Mouse (Mus musculus): ENCODE data around the gene Rap1gap2. TPM values are rescaled to one million over a fixed set of nuclear protein-coding genes. Genes with fewer than 3 reads are reported as not detected.

Rap1gap2 gene
- polyA plus RNA-seq, 1 experiment from 2014 or later: 8.9 TPM

- Histone ChIP-seq H3K9ac (replicated peaks) (no peak overlapping the region), H3K4me1 (no peaks in the 10 kb centered on the region), H3K4me2 (replicated peaks) (no peak overlapping the region), H3K4me3 (no peak overlapping the region), H3K27me3 (no peaks in the 10 kb centered on the region), H3K9me3 (no peaks in the 10 kb centered on the region), H3K36me3 (no peaks in the 10 kb centered on the region), H3K27ac (replicated peaks) (no peak overlapping the region)
- 80% methylated on average over 5 of the region's 5 CpGs for WGBS
- ATAC-seq (replicated peaks): no peak
Observed at GRCm38 (mm10) chr11:74568463-74568862, 42.3 kb downstream of the Rap1gap2 start.

GRCm38 (mm10) chr11:74568004-74568403, 42.7 kb downstream of the Rap1gap2 start:
- no peak overlapping the region for H3K4me3 ChIP-seq
- no peaks in the 10 kb centered on the region for H3K4me1 ChIP-seq
- ATAC-seq (replicated peaks): no peak
- WGBS: 77% methylated on average over 3 of the region's 3 CpGs
- no peaks in the 10 kb centered on the region for H3K27me3 ChIP-seq
- no peaks in the 10 kb centered on the region for H3K9me3 ChIP-seq
- no peak overlapping the region for H3K27ac ChIP-seq (replicated peaks)
- H3K9ac ChIP-seq (replicated peaks): no peak overlapping the region
- H3K36me3 ChIP-seq: no peaks in the 10 kb centered on the region
- H3K4me2 ChIP-seq (replicated peaks): no peak overlapping the region

DNA sequence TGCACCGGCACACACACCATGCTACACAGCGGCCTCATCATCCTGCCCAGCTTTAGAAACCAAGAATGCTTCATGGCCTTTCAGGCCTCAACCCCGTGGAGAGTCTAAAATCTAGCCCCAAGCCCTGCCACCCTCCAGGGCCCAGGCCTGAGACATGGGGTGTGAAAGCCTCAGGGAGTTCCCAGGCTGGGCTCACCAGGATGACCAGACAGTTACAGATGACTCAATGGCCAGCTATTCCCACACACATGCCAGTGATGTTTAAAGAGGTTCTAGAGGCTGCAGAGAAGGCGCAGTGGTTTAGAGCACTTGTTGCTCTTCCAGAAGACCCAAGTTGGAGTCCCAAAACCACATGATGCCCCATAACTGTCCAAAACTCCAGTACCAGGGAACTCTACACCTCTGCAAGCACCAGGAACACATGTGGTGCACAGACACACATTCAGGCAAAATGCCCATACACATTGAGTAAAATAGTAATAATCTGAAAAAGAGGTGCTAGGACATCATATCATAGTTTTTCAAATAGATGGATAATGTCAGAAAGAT, 44.3 kb downstream of the Rap1gap2 start:
- Histone ChIP-seq H3K9ac (replicated peaks) (no peak overlapping the region), H3K9me3 (no peaks in the 10 kb centered on the region), H3K27me3 (no peaks in the 10 kb centered on the region), H3K27ac (replicated peaks) (no peak overlapping the region), H3K4me2 (replicated peaks) (no peak overlapping the region), H3K4me1 (no peaks in the 10 kb centered on the region), H3K4me3 (no peak overlapping the region), H3K36me3 (no peaks in the 10 kb centered on the region)
- ATAC-seq (replicated peaks): no peak
- WGBS: 92% methylated on average over 4 of the region's 4 CpGs

- no peaks in the 10 kb centered on the region for H3K27me3 ChIP-seq
- no peak overlapping the region for H3K4me2 ChIP-seq (replicated peaks)
- H3K27ac ChIP-seq (replicated peaks): no peak overlapping the region
- no peaks in the 10 kb centered on the region for H3K36me3 ChIP-seq
- 85% methylated on average over 4 of the region's 4 CpGs for WGBS
- no peak for ATAC-seq (replicated peaks)
- no peaks in the 10 kb centered on the region for H3K4me1 ChIP-seq
- H3K9me3 ChIP-seq: no peaks in the 10 kb centered on the region
- H3K9ac ChIP-seq (replicated peaks): no peak overlapping the region
- H3K4me3 ChIP-seq: no peak overlapping the region
Observed at GRCm38 (mm10) chr11:74561392-74561791, 49.3 kb downstream of the Rap1gap2 start.

- Histone ChIP-seq H3K27ac (replicated peaks) (no peak overlapping the region), H3K36me3 (no peaks in the 10 kb centered on the region), H3K9ac (replicated peaks) (no peak overlapping the region), H3K4me1 (peaks cover 5% of the 10 kb centered on the region), H3K9me3 (no peaks in the 10 kb centered on the region), H3K4me2 (replicated peaks) (no peak overlapping the region), H3K27me3 (no peaks in the 10 kb centered on the region), H3K4me3 (no peak overlapping the region)
- no peak for ATAC-seq (replicated peaks)
- 88% methylated on average over 9 of the region's 9 CpGs for WGBS
Observed at GRCm38 (mm10) chr11:74560600-74561227, 50.0 kb downstream of the Rap1gap2 start.

- ATAC-seq (replicated peaks): no peak
- no peak overlapping the region for H3K4me2 ChIP-seq (replicated peaks)
- no peak overlapping the region for H3K27ac ChIP-seq (replicated peaks)
- 65% methylated on average over 5 of the region's 5 CpGs for WGBS
- H3K36me3 ChIP-seq: no peaks in the 10 kb centered on the region
- H3K9me3 ChIP-seq: no peaks in the 10 kb centered on the region
- H3K4me1 ChIP-seq: peaks cover 8% of the 10 kb centered on the region
- H3K4me3 ChIP-seq: no peak overlapping the region
- H3K27me3 ChIP-seq: no peaks in the 10 kb centered on the region
- H3K9ac ChIP-seq (replicated peaks): no peak overlapping the region
Observed at GRCm38 (mm10) chr11:74559793-74560433, 50.8 kb downstream of the Rap1gap2 start.

DNA sequence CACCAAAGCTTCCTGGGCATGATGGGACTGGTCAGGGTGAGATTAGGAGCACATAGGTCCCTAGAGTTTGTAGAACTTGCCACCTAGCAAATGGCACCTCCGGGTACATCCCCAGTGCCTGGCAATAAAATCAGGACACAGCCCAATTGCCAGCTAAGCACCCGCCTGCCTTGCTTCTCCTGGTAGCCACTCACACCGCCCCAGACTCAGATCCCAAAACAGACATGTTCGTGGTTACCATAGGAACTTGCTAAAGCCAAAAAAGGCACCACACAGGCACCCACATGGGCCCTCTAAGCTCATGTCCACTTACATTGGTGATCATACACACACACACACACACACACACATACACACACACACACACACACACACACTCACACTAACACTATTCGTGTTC, 51.8 kb downstream of the Rap1gap2 start:
- Histone ChIP-seq H3K27ac (replicated peaks) (no peak overlapping the region), H3K27me3 (no peaks in the 10 kb centered on the region), H3K9ac (replicated peaks) (no peak overlapping the region), H3K4me1 (peaks cover 18% of the 10 kb centered on the region), H3K36me3 (no peaks in the 10 kb centered on the region), H3K9me3 (no peaks in the 10 kb centered on the region), H3K4me2 (replicated peaks) (no peak overlapping the region), H3K4me3 (no peak overlapping the region)
- ATAC-seq (replicated peaks): no peak
- 92% methylated on average over 5 of the region's 5 CpGs for WGBS

GRCm38 (mm10) chr11:74557456-74558230, 53.1 kb downstream of the Rap1gap2 start:
- ATAC-seq (replicated peaks): no peak
- WGBS: 55% methylated on average over 11 of the region's 11 CpGs
- Histone ChIP-seq H3K4me2 (replicated peaks) (no peak overlapping the region), H3K27ac (replicated peaks) (no peak overlapping the region), H3K27me3 (no peaks in the 10 kb centered on the region), H3K36me3 (no peaks in the 10 kb centered on the region), H3K4me1 (peaks cover 18% of the 10 kb centered on the region), H3K4me3 (no peak overlapping the region), H3K9me3 (no peaks in the 10 kb centered on the region), H3K9ac (replicated peaks) (no peak overlapping the region)

- H3K4me1 ChIP-seq: peaks cover 18% of the 10 kb centered on the region
- no peak overlapping the region for H3K27ac ChIP-seq (replicated peaks)
- no peak for ATAC-seq (replicated peaks)
- no peak overlapping the region for H3K9ac ChIP-seq (replicated peaks)
- no peaks in the 10 kb centered on the region for H3K9me3 ChIP-seq
- H3K4me3 ChIP-seq: no peak overlapping the region
- no peaks in the 10 kb centered on the region for H3K36me3 ChIP-seq
- no peaks in the 10 kb centered on the region for H3K27me3 ChIP-seq
- H3K4me2 ChIP-seq (replicated peaks): no peak overlapping the region
- 50% methylated on average over 9 of the region's 9 CpGs for WGBS
Observed at GRCm38 (mm10) chr11:74555716-74556374, 54.9 kb downstream of the Rap1gap2 start.

DNA sequence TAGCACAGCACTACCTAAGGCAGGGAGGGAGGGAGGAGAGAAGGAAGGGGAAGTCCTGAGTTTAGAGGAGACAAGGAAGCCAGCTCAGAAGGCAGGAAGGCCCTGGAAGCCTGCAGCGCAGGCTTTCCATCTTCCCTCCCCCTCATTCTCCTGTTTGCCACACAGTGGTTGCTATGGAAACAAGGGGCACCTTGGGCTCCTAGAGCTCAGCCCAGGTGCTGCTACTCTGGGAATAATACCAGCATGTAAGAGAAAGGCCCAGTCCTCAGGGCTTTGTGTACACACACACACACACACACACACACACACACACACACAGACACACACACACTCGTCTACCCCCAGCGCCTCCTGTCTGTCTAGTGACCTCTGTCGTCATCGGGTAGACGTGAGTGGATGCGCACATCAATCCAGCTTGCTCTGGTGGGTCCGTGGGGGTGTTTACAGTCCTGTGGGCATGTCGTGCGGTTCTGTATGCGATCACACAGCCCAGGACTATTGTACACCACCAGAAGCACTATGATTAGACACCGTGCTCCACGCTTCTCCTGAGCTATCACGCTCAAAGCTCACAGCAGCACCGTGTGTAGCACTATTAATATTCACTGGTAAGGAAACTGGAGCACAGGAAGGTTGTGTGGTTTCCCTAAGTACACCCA, 55.9 kb downstream of the Rap1gap2 start:
- Histone ChIP-seq H3K9me3 (no peaks in the 10 kb centered on the region), H3K4me3 (no peak overlapping the region), H3K27ac (replicated peaks) (peak overlapping the region; percentile 62), H3K27me3 (no peaks in the 10 kb centered on the region), H3K9ac (replicated peaks) (no peak overlapping the region), H3K4me1 (peaks cover 18% of the 10 kb centered on the region), H3K36me3 (no peaks in the 10 kb centered on the region), H3K4me2 (replicated peaks) (no peak overlapping the region)
- WGBS: 41% methylated on average over 15 of the region's 15 CpGs
- ATAC-seq (replicated peaks): peak; percentile 73

- WGBS: 73% methylated on average over 6 of the region's 6 CpGs
- Histone ChIP-seq H3K4me3 (no peak overlapping the region), H3K9me3 (no peaks in the 10 kb centered on the region), H3K27ac (replicated peaks) (no peak overlapping the region), H3K36me3 (no peaks in the 10 kb centered on the region), H3K4me1 (peaks cover 30% of the 10 kb centered on the region), H3K9ac (replicated peaks) (no peak overlapping the region), H3K27me3 (no peaks in the 10 kb centered on the region), H3K4me2 (replicated peaks) (no peak overlapping the region)
- no peak for ATAC-seq (replicated peaks)
Observed at GRCm38 (mm10) chr11:74551568-74551967, 59.1 kb downstream of the Rap1gap2 start.
